Mouse (Mus musculus): ENCODE measurements around the gene Chst15. TPM values are rescaled to one million over a fixed set of nuclear protein-coding genes. Genes with fewer than 3 reads are reported as not detected.

The Chst15 gene
- polyA plus RNA-seq, 1 experiment from 2014 or later = 19.3 TPM

- Histone ChIP-seq H3K9ac (no peak overlapping the region), H3K27me3 (0 out of 2 replicates have a peak, but pooled peaks cover 5% of the 10 kb centered on the region), H3K36me3 (no peaks in the 10 kb centered on the region), H3K4me1 (peaks cover 10% of the 10 kb centered on the region), H3K4me3 (replicated peaks) (no peak overlapping the region), H3K27ac (0 out of 2 replicates have a peak overlapping the region, but pooled peaks have one; percentile 18), H3K9me3 (replicated peaks) (no peaks in the 10 kb centered on the region), H3K4me2 (no peak overlapping the region)
- ATAC-seq (replicated peaks; ENCODE audit: low FRiP score) = peak; percentile 9; the same call in 1 of the 2 replicates
- WGBS = 86% methylated on average over 8 of the region's 8 CpGs
Measured at GRCm38 (mm10) chr7:132227075-132227640, 89.9 kb downstream of the Chst15 start.

GRCm38 (mm10) chr7:132226379-132227074, 90.5 kb downstream of the Chst15 start:
- Histone ChIP-seq H3K9me3 (replicated peaks) (no peaks in the 10 kb centered on the region), H3K4me3 (replicated peaks) (no peak overlapping the region), H3K4me2 (no peak overlapping the region), H3K9ac (no peak overlapping the region), H3K27ac (0 out of 2 replicates have a peak overlapping the region, but pooled peaks have one; percentile 18), H3K36me3 (no peaks in the 10 kb centered on the region), H3K27me3 (0 out of 2 replicates have a peak, but pooled peaks cover 5% of the 10 kb centered on the region), H3K4me1 (peaks cover 10% of the 10 kb centered on the region)
- peak; percentile 68 for ATAC-seq (replicated peaks; ENCODE audit: low FRiP score)
- WGBS = 64% methylated on average over 6 of the region's 6 CpGs

GRCm38 (mm10) chr7:132223452-132224141, 93.4 kb downstream of the Chst15 start:
- Histone ChIP-seq H3K27me3 (0 out of 2 replicates have a peak, but pooled peaks cover 5% of the 10 kb centered on the region), H3K4me2 (no peak overlapping the region), H3K4me3 (replicated peaks) (no peak overlapping the region), H3K36me3 (no peaks in the 10 kb centered on the region), H3K9me3 (replicated peaks) (no peaks in the 10 kb centered on the region), H3K4me1 (peaks cover 10% of the 10 kb centered on the region), H3K27ac (no peak overlapping the region), H3K9ac (no peak overlapping the region)
- no peak for ATAC-seq (replicated peaks; ENCODE audit: low FRiP score)
- 56% methylated on average over 10 of the region's 10 CpGs for WGBS

GRCm38 (mm10) chr7:132214031-132214430, 103.0 kb downstream of the Chst15 start:
- 78% methylated on average over 10 of the region's 10 CpGs for WGBS
- Histone ChIP-seq H3K9me3 (replicated peaks) (no peaks in the 10 kb centered on the region), H3K4me3 (replicated peaks) (no peak overlapping the region), H3K4me1 (no peaks in the 10 kb centered on the region), H3K4me2 (no peak overlapping the region), H3K27ac (no peak overlapping the region), H3K27me3 (peaks cover 30% of the 10 kb centered on the region; the same call in 1 of the 2 replicates), H3K9ac (no peak overlapping the region), H3K36me3 (no peaks in the 10 kb centered on the region)
- no peak for ATAC-seq (replicated peaks; ENCODE audit: low FRiP score)

GRCm38 (mm10) chr7:132213460-132213859, 103.6 kb downstream of the Chst15 start:
- H3K9me3 ChIP-seq (replicated peaks) = no peaks in the 10 kb centered on the region
- H3K36me3 ChIP-seq = no peaks in the 10 kb centered on the region
- no peak overlapping the region for H3K4me3 ChIP-seq (replicated peaks)
- H3K4me2 ChIP-seq = no peak overlapping the region
- no peaks in the 10 kb centered on the region for H3K4me1 ChIP-seq
- H3K27ac ChIP-seq = no peak overlapping the region
- no peak for ATAC-seq (replicated peaks; ENCODE audit: low FRiP score)
- H3K9ac ChIP-seq = no peak overlapping the region
- peaks cover 30% of the 10 kb centered on the region; the same call in 1 of the 2 replicates for H3K27me3 ChIP-seq
- 7% methylated on average over 8 of the region's 8 CpGs for WGBS

GRCm38 (mm10) chr7:132211920-132212701, 104.9 kb downstream of the Chst15 start:
- no peak for ATAC-seq (replicated peaks; ENCODE audit: low FRiP score)
- WGBS = 82% methylated on average over 6 of the region's 6 CpGs
- no peak overlapping the region for H3K27ac ChIP-seq
- no peak overlapping the region for H3K4me3 ChIP-seq (replicated peaks)
- H3K4me2 ChIP-seq = no peak overlapping the region
- no peak overlapping the region for H3K9ac ChIP-seq
- H3K36me3 ChIP-seq = no peaks in the 10 kb centered on the region
- H3K27me3 ChIP-seq = peaks cover 30% of the 10 kb centered on the region; the same call in 1 of the 2 replicates
- H3K4me1 ChIP-seq = no peaks in the 10 kb centered on the region
- H3K9me3 ChIP-seq (replicated peaks) = no peaks in the 10 kb centered on the region

GRCm38 (mm10) chr7:132210616-132211015, 106.4 kb downstream of the Chst15 start:
- no peaks in the 10 kb centered on the region for H3K9me3 ChIP-seq (replicated peaks)
- H3K4me2 ChIP-seq = no peak overlapping the region
- H3K9ac ChIP-seq = no peak overlapping the region
- 90% methylated on average over 5 of the region's 5 CpGs for WGBS
- no peak overlapping the region for H3K27ac ChIP-seq
- H3K27me3 ChIP-seq = peaks cover 28% of the 10 kb centered on the region; the same call in 1 of the 2 replicates
- no peaks in the 10 kb centered on the region for H3K36me3 ChIP-seq
- ATAC-seq (replicated peaks; ENCODE audit: low FRiP score) = no peak
- H3K4me1 ChIP-seq = no peaks in the 10 kb centered on the region
- H3K4me3 ChIP-seq (replicated peaks) = no peak overlapping the region

GRCm38 (mm10) chr7:132208946-132209651, 107.9 kb downstream of the Chst15 start:
- Histone ChIP-seq H3K27ac (no peak overlapping the region), H3K4me2 (no peak overlapping the region), H3K27me3 (peaks cover 22% of the 10 kb centered on the region; the same call in 1 of the 2 replicates), H3K9me3 (replicated peaks) (no peaks in the 10 kb centered on the region), H3K36me3 (no peaks in the 10 kb centered on the region), H3K4me1 (peaks cover 3% of the 10 kb centered on the region), H3K4me3 (replicated peaks) (no peak overlapping the region), H3K9ac (no peak overlapping the region)
- 79% methylated on average over 9 of the region's 9 CpGs for WGBS
- no peak for ATAC-seq (replicated peaks; ENCODE audit: low FRiP score)

- Histone ChIP-seq H3K4me2 (no peak overlapping the region), H3K27ac (0 out of 2 replicates have a peak overlapping the region, but pooled peaks have one; percentile 0), H3K4me1 (peaks cover 6% of the 10 kb centered on the region), H3K9me3 (replicated peaks) (no peaks in the 10 kb centered on the region), H3K27me3 (peaks cover 19% of the 10 kb centered on the region; the same call in 1 of the 2 replicates), H3K4me3 (replicated peaks) (no peak overlapping the region), H3K36me3 (no peaks in the 10 kb centered on the region), H3K9ac (no peak overlapping the region)
- peak; percentile 60; the same call in 1 of the 2 replicates for ATAC-seq (replicated peaks; ENCODE audit: low FRiP score)
- 5% methylated on average over 1 of the region's 1 CpGs for WGBS
Measured at GRCm38 (mm10) chr7:132204073-132204612, 112.9 kb downstream of the Chst15 start.

- ATAC-seq (replicated peaks; ENCODE audit: low FRiP score) = no peak
- no peak overlapping the region for H3K9ac ChIP-seq
- no peak overlapping the region for H3K4me2 ChIP-seq
- 19% methylated on average over 6 of the region's 6 CpGs for WGBS
- peaks cover 6% of the 10 kb centered on the region for H3K4me1 ChIP-seq
- H3K27ac ChIP-seq = no peak overlapping the region
- no peak overlapping the region for H3K4me3 ChIP-seq (replicated peaks)
- H3K36me3 ChIP-seq = no peaks in the 10 kb centered on the region
- no peaks in the 10 kb centered on the region for H3K9me3 ChIP-seq (replicated peaks)
- H3K27me3 ChIP-seq = peaks cover 23% of the 10 kb centered on the region; the same call in 1 of the 2 replicates
Measured at GRCm38 (mm10) chr7:132199686-132200085, 117.3 kb downstream of the Chst15 start.

GRCm38 (mm10) chr7:132198806-132199205, 118.2 kb downstream of the Chst15 start:
- Histone ChIP-seq H3K4me3 (replicated peaks) (no peak overlapping the region), H3K27me3 (peaks cover 23% of the 10 kb centered on the region; the same call in 1 of the 2 replicates), H3K9me3 (replicated peaks) (no peaks in the 10 kb centered on the region), H3K4me1 (no peaks in the 10 kb centered on the region), H3K9ac (no peak overlapping the region), H3K27ac (no peak overlapping the region), H3K36me3 (no peaks in the 10 kb centered on the region), H3K4me2 (no peak overlapping the region)
- no peak for ATAC-seq (replicated peaks; ENCODE audit: low FRiP score)
- WGBS = 85% methylated on average over 1 of the region's 1 CpGs

All from kidney, embryonic 15.5 days (tissue).